Mouse (Mus musculus): ENCODE measurements around the gene Tfam. TPM values are rescaled to one million over a fixed set of nuclear protein-coding genes. Genes with fewer than 3 reads are reported as not detected.

Gene Tfam
- 84.6 and 89.5 TPM in 2 replicates for polyA plus RNA-seq (2015; fragmentation: Nextera tagmentation; extraction: Ambion mirVana)

- no peaks in the 10 kb centered on the region for H3K9me3 ChIP-seq (ENCODE audit: low read length)
- 4% methylated on average over 7 of the region's 7 CpGs for WGBS
- no peak; the same call in 1 of the 2 replicates for ATAC-seq (ENCODE audit: low FRiP score, low TSS enrichment)
- H3K4me3 ChIP-seq (ENCODE audit: low read length): peak within 1 kb of the TSS; percentile 92
- H3K27me3 ChIP-seq (ENCODE audit: insufficient read depth, low read length): no peaks in the 10 kb centered on the region
- H3K36me3 ChIP-seq (ENCODE audit: insufficient read depth, low read length): peaks cover 14% of the 10 kb centered on the region
- peak within 1 kb of the TSS; percentile 95 for H3K9ac ChIP-seq (replicated peaks; ENCODE audit: low read length)
- peaks cover 12% of the 10 kb centered on the region for H3K4me1 ChIP-seq (ENCODE audit: insufficient read depth, low read length)
- H3K27ac ChIP-seq (ENCODE audit: low read length): peak within 1 kb of the TSS; percentile 85
- peak within 1 kb of the TSS; percentile 80 for H3K4me2 ChIP-seq (replicated peaks; ENCODE audit: low read depth, low read length)
Observed at GRCm38 (mm10) chr10:71238240-71238554, at the start of gene Tfam. Gene Tfam (minus strand): TSS chr10:71238280.

GRCm38 (mm10) chr10:71285126-71285580 lies 47.1 kb upstream of the Tfam start, which contains the start of gene Ube2d1:
Gene Ube2d1 (minus strand): TSS chr10:71285262.
- WGBS: under 1% methylated on average over 50 of the region's 50 CpGs
- H3K4me3 ChIP-seq (ENCODE audit: low read length): peak within 1 kb of the TSS; percentile 93
- no peaks in the 10 kb centered on the region for H3K36me3 ChIP-seq (ENCODE audit: insufficient read depth, low read length)
- H3K9me3 ChIP-seq (ENCODE audit: low read length): no peaks in the 10 kb centered on the region
- ATAC-seq (ENCODE audit: low FRiP score, low TSS enrichment): peak; percentile 96
- no peaks in the 10 kb centered on the region for H3K27me3 ChIP-seq (ENCODE audit: insufficient read depth, low read length)
- peak within 1 kb of the TSS; percentile 37; the same call in 1 of the 2 replicates for H3K27ac ChIP-seq (ENCODE audit: low read length)
- peak within 1 kb of the TSS; percentile 95 for H3K9ac ChIP-seq (replicated peaks; ENCODE audit: low read length)
- peaks cover 16% of the 10 kb centered on the region for H3K4me1 ChIP-seq (ENCODE audit: insufficient read depth, low read length)
- H3K4me2 ChIP-seq (replicated peaks; ENCODE audit: low read depth, low read length): peak within 1 kb of the TSS; percentile 78

GRCm38 (mm10) chr10:71284511-71285125 lies 46.5 kb upstream of the Tfam start:
- peak overlapping the region; percentile 95 for H3K9ac ChIP-seq (replicated peaks; ENCODE audit: low read length)
- H3K27me3 ChIP-seq (ENCODE audit: insufficient read depth, low read length): no peaks in the 10 kb centered on the region
- ATAC-seq (ENCODE audit: low FRiP score, low TSS enrichment): peak; percentile 84
- peak overlapping the region; percentile 78 for H3K4me2 ChIP-seq (replicated peaks; ENCODE audit: low read depth, low read length)
- H3K36me3 ChIP-seq (ENCODE audit: insufficient read depth, low read length): no peaks in the 10 kb centered on the region
- peaks cover 16% of the 10 kb centered on the region for H3K4me1 ChIP-seq (ENCODE audit: insufficient read depth, low read length)
- under 1% methylated on average over 40 of the region's 41 CpGs for WGBS
- H3K27ac ChIP-seq (ENCODE audit: low read length): peak overlapping the region; percentile 37; the same call in 1 of the 2 replicates
- no peaks in the 10 kb centered on the region for H3K9me3 ChIP-seq (ENCODE audit: low read length)
- H3K4me3 ChIP-seq (ENCODE audit: low read length): peak overlapping the region; percentile 93

GRCm38 (mm10) chr10:71284131-71284510 lies 46.0 kb upstream of the Tfam start:
- no peak for ATAC-seq (ENCODE audit: low FRiP score, low TSS enrichment)
- Histone ChIP-seq H3K27me3 (ENCODE audit: insufficient read depth, low read length) (no peaks in the 10 kb centered on the region), H3K4me2 (replicated peaks; ENCODE audit: low read depth, low read length) (peak overlapping the region; percentile 78), H3K4me1 (ENCODE audit: insufficient read depth, low read length) (peaks cover 16% of the 10 kb centered on the region), H3K9me3 (ENCODE audit: low read length) (no peaks in the 10 kb centered on the region), H3K4me3 (ENCODE audit: low read length) (peak overlapping the region; percentile 93), H3K9ac (replicated peaks; ENCODE audit: low read length) (peak overlapping the region; percentile 95), H3K36me3 (ENCODE audit: insufficient read depth, low read length) (no peaks in the 10 kb centered on the region), H3K27ac (ENCODE audit: low read length) (no peak overlapping the region)
- WGBS: 13% methylated on average over 8 of the region's 8 CpGs

GRCm38 (mm10) chr10:71273008-71273739 lies 35.1 kb upstream of the Tfam start:
- no peak for ATAC-seq (ENCODE audit: low FRiP score, low TSS enrichment)
- Histone ChIP-seq H3K36me3 (ENCODE audit: insufficient read depth, low read length) (no peaks in the 10 kb centered on the region), H3K9ac (replicated peaks; ENCODE audit: low read length) (no peak overlapping the region), H3K9me3 (ENCODE audit: low read length) (no peaks in the 10 kb centered on the region), H3K4me1 (ENCODE audit: insufficient read depth, low read length) (peaks cover 10% of the 10 kb centered on the region; the same call in 1 of the 2 replicates), H3K4me2 (replicated peaks; ENCODE audit: low read depth, low read length) (no peak overlapping the region), H3K27me3 (ENCODE audit: insufficient read depth, low read length) (no peaks in the 10 kb centered on the region), H3K4me3 (ENCODE audit: low read length) (no peak overlapping the region), H3K27ac (ENCODE audit: low read length) (no peak overlapping the region)
- WGBS: 29% methylated on average over 9 of the region's 9 CpGs

- no peak overlapping the region for H3K4me2 ChIP-seq (replicated peaks; ENCODE audit: low read depth, low read length)
- 88% methylated on average over 2 of the region's 2 CpGs for WGBS
- no peak overlapping the region for H3K27ac ChIP-seq (ENCODE audit: low read length)
- H3K4me1 ChIP-seq (ENCODE audit: insufficient read depth, low read length): peaks cover 5% of the 10 kb centered on the region; the same call in 1 of the 2 replicates
- H3K9me3 ChIP-seq (ENCODE audit: low read length): no peaks in the 10 kb centered on the region
- no peaks in the 10 kb centered on the region for H3K27me3 ChIP-seq (ENCODE audit: insufficient read depth, low read length)
- no peak for ATAC-seq (ENCODE audit: low FRiP score, low TSS enrichment)
- H3K36me3 ChIP-seq (ENCODE audit: insufficient read depth, low read length): no peaks in the 10 kb centered on the region
- no peak overlapping the region for H3K4me3 ChIP-seq (ENCODE audit: low read length)
- no peak overlapping the region for H3K9ac ChIP-seq (replicated peaks; ENCODE audit: low read length)
Observed at GRCm38 (mm10) chr10:71267973-71268372, 29.9 kb upstream of the Tfam start.

GRCm38 (mm10) chr10:71267511-71267910 lies 29.4 kb upstream of the Tfam start:
- no peaks in the 10 kb centered on the region for H3K9me3 ChIP-seq (ENCODE audit: low read length)
- H3K27ac ChIP-seq (ENCODE audit: low read length): no peak overlapping the region
- H3K4me1 ChIP-seq (ENCODE audit: insufficient read depth, low read length): peaks cover 1% of the 10 kb centered on the region
- H3K4me3 ChIP-seq (ENCODE audit: low read length): no peak overlapping the region
- no peaks in the 10 kb centered on the region for H3K27me3 ChIP-seq (ENCODE audit: insufficient read depth, low read length)
- 76% methylated on average over 11 of the region's 11 CpGs for WGBS
- no peaks in the 10 kb centered on the region for H3K36me3 ChIP-seq (ENCODE audit: insufficient read depth, low read length)
- H3K4me2 ChIP-seq (replicated peaks; ENCODE audit: low read depth, low read length): no peak overlapping the region
- no peak overlapping the region for H3K9ac ChIP-seq (replicated peaks; ENCODE audit: low read length)
- no peak for ATAC-seq (ENCODE audit: low FRiP score, low TSS enrichment)

GRCm38 (mm10) chr10:71265067-71265466 lies 27.0 kb upstream of the Tfam start:
- peaks cover 10% of the 10 kb centered on the region for H3K4me1 ChIP-seq (ENCODE audit: insufficient read depth, low read length)
- H3K4me3 ChIP-seq (ENCODE audit: low read length): no peak overlapping the region
- H3K9ac ChIP-seq (replicated peaks; ENCODE audit: low read length): no peak overlapping the region
- no peak for ATAC-seq (ENCODE audit: low FRiP score, low TSS enrichment)
- H3K4me2 ChIP-seq (replicated peaks; ENCODE audit: low read depth, low read length): no peak overlapping the region
- no peak overlapping the region for H3K27ac ChIP-seq (ENCODE audit: low read length)
- WGBS: 93% methylated on average over 4 of the region's 4 CpGs
- no peaks in the 10 kb centered on the region for H3K9me3 ChIP-seq (ENCODE audit: low read length)
- H3K36me3 ChIP-seq (ENCODE audit: insufficient read depth, low read length): peaks cover 4% of the 10 kb centered on the region; the same call in 1 of the 2 replicates
- H3K27me3 ChIP-seq (ENCODE audit: insufficient read depth, low read length): no peaks in the 10 kb centered on the region

- H3K4me3 ChIP-seq (ENCODE audit: low read length): no peak overlapping the region
- H3K9me3 ChIP-seq (ENCODE audit: low read length): no peaks in the 10 kb centered on the region
- WGBS: 55% methylated on average over 8 of the region's 8 CpGs
- no peaks in the 10 kb centered on the region for H3K27me3 ChIP-seq (ENCODE audit: insufficient read depth, low read length)
- H3K4me2 ChIP-seq (replicated peaks; ENCODE audit: low read depth, low read length): no peak overlapping the region
- peaks cover 22% of the 10 kb centered on the region for H3K4me1 ChIP-seq (ENCODE audit: insufficient read depth, low read length)
- ATAC-seq (ENCODE audit: low FRiP score, low TSS enrichment): 0 out of 2 replicates have a peak, but pooled peaks have one; percentile 36
- H3K36me3 ChIP-seq (ENCODE audit: insufficient read depth, low read length): peaks cover 4% of the 10 kb centered on the region; the same call in 1 of the 2 replicates
- H3K9ac ChIP-seq (replicated peaks; ENCODE audit: low read length): no peak overlapping the region
- no peak overlapping the region; the same call in 1 of the 2 replicates for H3K27ac ChIP-seq (ENCODE audit: low read length)
Observed at GRCm38 (mm10) chr10:71261637-71262036, 23.6 kb upstream of the Tfam start.

- no peak overlapping the region for H3K9ac ChIP-seq (replicated peaks; ENCODE audit: low read length)
- 52% methylated on average over 5 of the region's 5 CpGs for WGBS
- H3K27me3 ChIP-seq (ENCODE audit: insufficient read depth, low read length): no peaks in the 10 kb centered on the region
- H3K27ac ChIP-seq (ENCODE audit: low read length): peak overlapping the region; percentile 13; the same call in 1 of the 2 replicates
- ATAC-seq (ENCODE audit: low FRiP score, low TSS enrichment): no peak
- no peaks in the 10 kb centered on the region for H3K9me3 ChIP-seq (ENCODE audit: low read length)
- H3K4me1 ChIP-seq (ENCODE audit: insufficient read depth, low read length): peaks cover 22% of the 10 kb centered on the region
- no peak overlapping the region for H3K4me3 ChIP-seq (ENCODE audit: low read length)
- H3K4me2 ChIP-seq (replicated peaks; ENCODE audit: low read depth, low read length): no peak overlapping the region
- H3K36me3 ChIP-seq (ENCODE audit: insufficient read depth, low read length): peaks cover 22% of the 10 kb centered on the region
Observed at GRCm38 (mm10) chr10:71258943-71259342, 20.9 kb upstream of the Tfam start.
